Mouse (Mus musculus) right cerebral cortex, postnatal 10 days (tissue): ENCODE results near the gene Ugt1a10.

Source experiments
- DNase-seq, 2 experiments: peaks; one replicate each; pipeline ENCODE4 v3.0.0; 2021; ENCODE audit warnings: low spot score in 2 of 2

The Ugt1a10 gene

DNA sequence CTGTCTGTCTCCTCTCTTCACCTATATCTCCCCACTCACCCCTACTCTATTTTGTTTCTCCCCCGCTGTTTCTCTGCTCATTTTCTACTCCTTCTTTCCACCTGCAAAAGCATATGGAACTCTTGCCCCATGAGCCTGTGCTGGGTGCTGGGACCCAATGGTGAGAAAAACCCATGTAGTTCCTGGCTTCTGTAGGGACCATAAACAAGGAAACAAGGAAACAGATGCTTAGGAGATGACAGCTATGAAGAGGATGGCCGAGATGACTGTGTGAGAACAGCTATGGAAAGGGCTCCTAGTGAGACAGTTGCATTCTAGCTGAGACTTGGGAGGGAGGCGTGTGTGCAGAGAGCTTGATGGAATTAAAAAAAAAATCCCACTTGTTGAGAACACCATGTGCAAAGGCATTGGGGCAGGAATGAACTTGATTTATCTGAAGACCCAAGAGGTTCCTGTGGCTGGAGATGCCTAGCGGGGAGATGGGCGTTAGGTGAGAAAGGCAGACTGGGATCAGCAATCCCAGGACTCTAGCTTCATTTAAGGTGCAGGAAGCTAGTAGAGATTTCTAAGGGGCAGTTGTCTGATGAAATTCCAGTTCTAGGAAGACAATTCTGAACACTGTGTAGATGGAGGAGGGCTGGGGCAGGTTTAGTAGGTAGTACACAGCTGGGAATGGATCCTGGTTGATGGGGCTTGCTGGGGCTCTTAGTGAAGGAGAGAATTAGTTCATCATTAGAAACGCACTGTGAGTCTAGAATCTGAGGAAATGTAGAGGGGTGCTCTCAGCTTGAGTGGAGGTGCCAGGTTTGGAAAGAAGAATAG lies 176.0 kb downstream of the Ugt1a10 start:
- DNase-seq, result no peak

DNA sequence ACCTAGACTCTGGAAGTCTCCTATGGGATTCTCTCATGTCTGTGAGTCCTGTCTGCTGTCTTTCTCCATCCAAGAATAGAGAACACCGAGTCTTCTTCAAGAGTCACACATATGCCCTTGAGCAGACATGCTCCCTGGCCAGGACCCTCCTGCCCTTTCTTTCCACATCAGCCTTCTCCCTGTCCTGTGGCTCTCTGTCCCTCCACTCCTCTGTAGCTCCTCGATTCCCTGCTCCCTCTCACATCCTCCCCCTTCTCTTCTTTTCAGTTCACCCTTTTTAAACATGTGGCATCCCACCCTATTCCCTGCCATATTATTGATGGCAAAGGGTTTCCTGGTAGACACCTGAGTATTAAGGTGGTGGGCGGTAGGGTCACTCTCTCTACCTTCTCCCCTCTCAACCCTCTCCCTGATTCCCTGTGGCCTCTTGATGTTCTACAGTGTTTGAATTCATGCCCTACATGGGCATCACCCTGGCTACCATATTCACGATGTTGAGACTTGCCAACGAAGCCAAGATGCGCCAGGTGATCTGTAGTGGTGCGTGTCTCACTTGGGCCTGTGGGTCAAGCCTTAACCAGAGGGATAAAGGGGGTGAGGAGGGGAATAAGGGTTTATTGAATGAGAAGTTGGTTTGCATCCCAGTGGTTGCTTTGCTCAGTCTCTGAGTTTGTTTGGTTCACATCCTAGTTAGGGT lies 176.8 kb downstream of the Ugt1a10 start:
- DNase-seq, result no peak

DNA sequence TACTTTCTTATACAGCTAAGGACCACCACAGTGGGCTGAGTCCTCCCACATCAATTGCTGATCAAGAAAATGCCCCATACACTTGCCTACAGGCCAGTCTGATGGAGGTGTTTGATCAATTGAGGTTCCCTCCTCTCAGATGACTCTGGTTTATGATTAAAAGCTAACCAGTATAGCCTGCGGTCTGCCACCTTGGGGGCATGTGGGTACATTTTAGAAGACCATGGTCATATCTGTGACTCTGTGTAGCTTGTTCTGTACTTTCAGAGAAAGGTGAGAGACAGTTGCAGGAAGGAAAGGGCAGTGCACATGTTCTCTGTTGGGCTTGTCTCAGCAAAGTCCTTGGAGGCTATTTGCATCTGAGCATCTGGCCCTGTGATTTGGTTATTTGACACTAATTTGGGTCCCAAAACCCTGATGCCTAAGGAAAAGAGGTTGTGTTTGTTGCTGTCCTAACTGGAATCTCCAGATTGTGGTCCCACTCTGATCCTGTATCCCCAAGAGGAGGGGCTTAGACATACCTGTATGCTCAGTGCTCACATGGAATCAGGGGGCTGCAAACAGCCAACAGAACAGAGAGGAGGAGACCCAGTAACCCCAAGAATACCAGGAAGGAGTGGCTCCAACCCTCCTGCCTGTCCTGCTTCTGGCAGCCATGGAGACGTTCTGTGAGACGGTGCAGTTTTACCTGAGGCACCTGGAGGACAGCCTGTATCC lies 177.6 kb downstream of the Ugt1a10 start:
- peak in 1 of 2 experiments; percentile 6 for DNase-seq

DNA sequence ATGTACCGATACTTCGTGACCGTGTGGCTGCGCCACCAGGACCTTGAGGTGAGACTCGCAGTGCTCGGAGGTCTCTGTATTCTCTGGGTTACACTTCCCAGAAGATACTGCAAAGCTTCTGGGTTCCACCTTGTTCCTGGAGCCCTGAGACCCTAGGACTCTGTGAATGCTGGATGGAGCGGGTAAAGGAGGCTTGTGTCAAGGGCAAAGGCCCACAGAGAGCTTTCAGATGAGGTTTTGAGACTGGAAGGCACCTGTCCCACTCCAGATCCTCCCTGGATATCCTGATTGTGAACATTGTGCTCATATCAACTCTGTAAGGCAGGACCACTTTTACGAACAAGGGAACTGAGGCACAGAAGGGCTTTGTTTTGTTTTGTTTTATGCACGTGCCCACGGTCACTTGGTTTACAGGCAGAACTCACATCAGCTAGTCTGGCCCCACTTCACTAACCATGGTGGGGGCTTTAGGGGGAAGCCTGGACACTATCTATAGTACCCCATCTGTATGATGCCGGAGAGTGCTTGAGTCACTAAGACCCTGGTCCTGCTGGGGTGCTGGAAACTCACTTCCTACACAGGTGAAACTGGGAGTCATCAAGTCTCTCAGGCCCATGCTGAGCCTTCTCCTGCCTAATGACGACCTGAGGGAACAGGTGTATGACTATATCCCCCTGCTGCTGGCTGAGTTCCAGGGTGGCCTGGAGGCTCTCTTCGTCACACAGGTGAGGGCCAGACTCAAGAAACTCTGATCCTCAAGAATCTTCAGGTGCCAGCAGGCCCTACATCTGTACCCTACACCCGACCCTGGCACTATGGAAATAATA lies 178.4 kb downstream of the Ugt1a10 start:
- no peak for DNase-seq

DNA sequence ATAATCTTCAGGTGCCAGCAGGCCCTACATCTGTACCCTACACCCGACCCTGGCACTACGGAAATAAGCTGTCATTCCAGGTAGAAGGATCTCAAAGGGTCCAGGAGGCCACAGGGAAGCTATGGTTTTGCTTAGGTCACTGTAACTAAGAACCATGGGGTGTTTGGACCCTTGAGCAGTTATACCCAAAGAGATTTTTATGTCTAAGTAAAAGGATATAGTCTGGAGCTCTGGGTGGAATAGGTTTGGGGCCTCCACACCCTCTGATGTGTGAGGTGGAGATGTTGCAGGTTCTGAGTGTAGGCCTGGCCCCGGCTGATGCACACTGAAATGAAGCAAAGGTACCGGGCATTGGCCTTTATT lies 179.0 kb downstream of the Ugt1a10 start:
- no peak for DNase-seq

DNA sequence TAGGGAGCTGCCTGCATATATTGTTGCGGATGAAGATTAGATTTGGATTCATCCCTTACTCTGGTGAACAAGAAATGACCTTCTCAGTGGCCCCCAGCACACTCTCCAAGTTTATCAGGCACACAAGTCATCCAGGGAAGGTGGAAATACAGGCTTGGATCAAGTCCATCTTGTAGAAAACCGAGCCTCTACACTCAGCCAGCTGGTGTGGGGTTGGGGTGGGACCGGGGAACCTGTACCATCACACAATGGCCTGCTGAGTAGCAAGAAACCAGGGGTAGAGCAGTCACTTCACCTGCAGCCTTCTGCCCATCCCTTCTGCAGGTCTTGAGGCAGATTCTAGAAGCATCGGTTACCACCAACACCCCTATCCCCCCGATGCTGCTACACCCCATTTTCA lies 179.5 kb downstream of the Ugt1a10 start:
- no peak for DNase-seq

DNA sequence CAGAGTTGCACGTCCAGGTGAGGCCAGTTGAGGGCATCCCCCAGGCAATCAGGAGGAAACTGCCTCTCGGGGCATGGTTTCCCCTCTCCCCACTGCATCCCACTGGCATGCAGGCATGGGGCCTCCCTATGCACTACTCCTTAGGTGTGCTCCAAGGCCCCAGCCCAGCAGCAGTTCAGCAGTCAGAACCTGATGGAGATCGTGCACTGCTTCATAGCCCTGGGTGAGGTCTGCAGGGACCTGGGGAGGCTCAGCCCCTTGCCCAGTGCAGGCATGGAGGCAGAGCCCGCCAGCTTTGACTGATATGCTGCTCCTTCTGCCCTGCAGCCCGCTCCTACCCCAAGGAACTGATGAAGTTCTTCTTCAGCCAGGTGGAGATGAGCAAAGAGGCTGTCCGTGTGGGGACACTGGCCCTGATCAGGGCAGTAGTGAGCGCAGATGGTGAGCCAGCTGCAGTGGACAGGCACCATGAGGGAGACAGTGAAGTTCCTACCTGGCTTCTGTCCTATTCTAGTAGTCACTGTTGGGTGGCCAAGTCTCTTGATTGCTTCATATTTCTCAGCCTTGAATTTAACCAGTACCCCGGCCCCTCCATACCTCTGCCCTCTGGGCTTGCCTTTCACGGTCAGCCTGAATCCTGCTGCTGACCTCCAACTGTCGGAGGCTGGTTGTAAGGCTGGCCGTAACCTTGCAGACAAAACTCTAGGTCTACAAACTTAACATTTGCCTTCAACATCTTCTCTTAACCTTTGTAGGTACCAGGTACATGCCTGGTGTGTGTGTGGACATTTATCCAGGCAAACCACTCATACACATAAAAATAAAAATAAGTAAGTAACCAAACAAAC lies 180.1 kb downstream of the Ugt1a10 start:
- DNase-seq, result no peak

DNA sequence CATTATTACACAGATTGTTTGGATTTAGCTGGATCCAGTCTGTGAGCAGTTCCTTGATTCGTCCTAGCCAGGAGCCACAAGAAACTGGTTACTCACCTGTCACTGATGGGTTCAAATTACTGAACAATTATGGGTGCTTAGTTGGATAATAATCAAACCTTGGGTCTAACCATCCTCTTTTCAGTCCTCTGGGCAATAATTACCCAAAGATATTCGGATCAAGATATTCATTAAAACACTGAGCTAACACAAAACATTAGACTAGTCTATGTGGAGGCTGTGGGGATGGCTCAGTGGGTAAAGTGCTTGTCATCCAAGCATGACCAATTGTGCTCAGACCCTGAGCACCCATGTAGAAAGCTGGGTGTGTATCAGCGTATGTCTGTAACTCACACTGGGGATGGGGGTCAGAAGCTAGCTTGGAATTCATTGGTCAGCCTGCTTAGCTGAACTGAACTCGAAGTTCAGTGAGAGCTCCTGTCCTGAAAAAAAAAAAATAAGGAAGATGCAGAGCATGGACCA lies 180.8 kb downstream of the Ugt1a10 start:
- no peak for DNase-seq

DNA sequence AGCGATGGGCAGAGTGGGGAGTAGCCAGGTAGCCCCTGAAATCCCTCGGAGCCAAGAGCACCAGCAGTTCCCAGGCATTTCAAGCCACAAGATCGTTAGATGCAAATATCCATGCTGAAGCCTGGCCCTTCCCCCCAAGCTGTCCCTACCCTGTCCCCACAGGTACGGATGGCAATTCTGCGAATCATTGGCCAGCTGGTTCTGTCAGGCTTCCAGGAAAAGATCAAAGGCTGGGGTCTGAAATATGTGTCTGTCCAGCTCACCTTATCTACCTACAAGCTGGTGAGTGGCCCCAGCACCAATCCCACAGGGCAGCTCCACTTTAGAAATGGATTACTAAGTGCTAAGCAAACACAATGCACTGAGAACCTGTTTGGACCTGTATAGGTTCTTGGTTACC lies 182.1 kb downstream of the Ugt1a10 start:
- no peak for DNase-seq

DNA sequence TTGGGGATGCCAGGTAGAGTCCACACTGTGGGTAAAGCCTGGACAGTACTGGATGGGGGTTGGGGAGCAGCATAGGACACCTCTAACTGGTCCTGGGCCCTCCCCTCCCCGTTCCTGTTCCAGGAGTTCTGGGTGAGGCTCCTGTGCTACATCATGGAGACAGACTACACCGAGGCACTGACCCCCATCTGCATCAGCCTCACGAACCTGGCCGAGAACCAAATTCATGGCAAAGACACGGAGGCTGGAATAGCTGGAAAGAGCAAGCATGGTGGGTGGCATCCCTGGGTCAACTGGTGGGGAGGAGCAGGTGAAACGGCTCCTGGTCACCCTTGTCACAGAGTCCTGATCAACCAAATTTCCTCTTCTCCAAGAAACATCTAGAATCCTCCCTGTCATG lies 183.6 kb downstream of the Ugt1a10 start:
- DNase-seq, result no peak

DNA sequence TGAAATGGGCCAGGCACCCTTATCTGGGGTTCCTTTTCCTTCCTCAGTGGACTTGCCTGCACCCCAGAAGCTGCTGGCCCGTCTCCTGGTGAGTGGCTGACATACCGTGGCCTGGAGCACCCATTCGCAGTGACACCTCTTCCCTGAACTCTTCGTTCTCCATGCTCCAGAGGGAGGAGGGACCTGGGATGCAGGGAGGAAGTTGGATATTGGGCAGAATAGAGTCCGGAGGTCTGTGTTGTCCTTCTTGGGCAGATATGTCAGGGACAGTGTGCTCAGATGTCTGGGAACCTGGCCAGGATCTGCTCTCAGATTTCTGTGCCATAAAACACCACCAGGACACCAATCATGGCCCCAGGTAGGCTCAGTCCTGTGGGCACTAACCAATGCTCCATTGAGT lies 184.9 kb downstream of the Ugt1a10 start:
- DNase-seq, result no peak

DNA sequence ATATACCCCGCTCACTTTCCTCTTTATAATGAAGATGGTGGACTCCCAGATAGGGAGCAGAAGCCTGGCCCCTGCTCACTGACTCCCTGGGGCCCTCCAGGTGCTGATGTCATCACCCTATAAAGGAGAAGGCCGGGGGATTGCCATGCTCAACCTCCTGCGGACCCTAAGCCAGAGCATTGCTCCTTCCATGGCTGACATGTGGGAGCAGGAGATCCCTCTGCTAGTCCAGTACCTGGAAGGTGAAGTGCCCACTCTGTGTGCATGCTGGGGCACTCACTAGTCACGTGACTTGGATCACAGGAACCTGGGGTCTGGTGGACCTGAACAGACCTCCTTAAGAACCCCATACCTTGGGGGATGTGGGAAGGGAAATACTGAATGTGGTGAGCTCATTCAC lies 185.4 kb downstream of the Ugt1a10 start:
- no peak for DNase-seq

DNA sequence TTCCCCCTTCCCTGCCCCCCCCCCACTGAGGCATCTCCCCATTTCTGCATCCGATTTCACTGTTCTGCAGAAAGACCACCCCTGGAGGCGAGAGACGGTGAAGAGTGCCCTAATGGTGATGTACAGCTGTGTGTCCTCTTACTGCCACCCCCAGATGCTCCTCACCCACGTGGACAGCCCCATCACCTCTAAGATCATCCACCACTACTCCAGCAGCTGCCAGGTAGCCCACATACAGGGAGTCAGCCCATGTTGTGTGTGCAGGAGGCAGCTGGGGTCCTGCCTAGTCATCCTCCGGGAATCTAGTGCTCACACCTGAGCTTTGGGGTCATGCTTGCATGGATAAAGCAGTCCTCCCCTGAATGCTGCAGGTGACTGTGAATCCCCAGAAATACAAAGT lies 188.7 kb downstream of the Ugt1a10 start:
- DNase-seq, result no peak

DNA sequence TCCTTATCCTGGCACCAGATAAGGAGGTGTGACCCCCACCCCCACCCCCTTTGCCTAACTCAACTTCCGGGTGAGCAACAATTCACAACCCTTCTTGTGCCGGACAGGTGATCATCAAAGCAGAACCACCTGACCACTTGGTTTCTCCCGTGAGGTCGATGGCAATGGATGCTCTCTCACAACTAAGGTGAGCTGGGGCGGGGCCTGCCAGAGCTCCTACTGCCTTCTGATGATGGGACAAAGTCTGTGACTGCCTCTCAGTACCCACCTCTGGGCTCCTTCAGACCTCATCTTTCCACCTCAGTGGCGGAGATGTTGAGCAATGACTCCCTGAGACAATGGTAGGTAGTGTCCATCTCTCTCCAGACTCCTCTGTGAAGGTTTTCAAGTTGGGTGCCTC lies 190.7 kb downstream of the Ugt1a10 start:
- no peak for DNase-seq

DNA sequence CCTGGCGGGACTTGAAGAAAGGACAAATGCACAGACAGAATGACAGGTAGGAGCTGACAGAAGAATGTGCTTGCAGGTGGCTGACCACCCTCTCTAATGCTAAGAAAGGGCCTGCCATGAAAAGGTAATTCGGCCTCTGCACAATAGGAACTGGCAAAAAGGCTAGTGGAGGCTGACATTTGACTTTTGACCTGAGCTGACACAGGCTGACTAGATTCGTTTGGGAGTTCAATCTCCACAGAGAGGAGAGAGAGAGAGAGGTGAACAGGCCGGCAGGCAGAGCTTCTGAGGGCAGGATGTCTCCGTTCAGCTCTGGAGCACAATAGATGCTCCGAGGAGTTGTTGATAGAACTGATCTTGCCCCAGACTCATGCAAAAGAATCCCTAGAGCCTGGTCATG lies 191.2 kb downstream of the Ugt1a10 start:
- DNase-seq, result no peak

DNA sequence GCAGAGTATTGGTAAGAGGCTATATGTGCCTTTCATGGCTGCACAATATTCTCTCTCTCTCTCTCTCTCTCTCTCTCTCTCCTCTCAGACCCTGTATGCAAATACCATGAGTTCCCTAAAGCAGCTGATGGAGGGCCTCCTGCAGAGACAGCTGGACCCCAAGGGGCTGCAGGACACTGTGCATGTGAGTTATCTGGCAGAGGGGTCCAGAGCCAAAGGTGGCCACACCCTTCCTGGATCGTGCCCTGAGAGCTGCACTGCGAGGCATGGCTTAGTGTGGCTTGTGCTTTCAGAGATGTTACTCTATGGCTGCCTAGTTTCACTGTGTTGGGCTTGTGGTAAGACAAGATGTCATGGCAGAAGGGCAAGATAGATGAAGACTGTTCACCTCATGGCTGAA lies 192.5 kb downstream of the Ugt1a10 start:
- DNase-seq, result no peak

DNA sequence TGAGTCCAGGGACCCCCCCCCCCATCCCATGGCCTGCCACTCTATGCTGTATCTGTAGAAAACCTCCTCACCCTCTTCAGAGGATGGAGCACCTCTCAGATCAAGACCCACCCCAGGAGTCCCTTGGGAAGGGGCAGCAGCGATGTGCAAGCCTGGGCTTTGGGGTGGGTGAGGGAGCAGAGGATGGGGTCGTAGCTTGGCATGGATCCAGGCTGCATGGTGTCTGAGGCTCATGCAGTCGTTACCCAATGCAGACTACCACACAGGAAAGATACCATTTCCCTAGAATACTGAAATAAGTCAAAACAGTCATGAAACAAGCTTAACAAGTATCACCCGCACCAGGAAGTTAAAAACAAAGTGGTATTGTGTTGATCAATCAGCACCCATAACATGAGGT lies 193.5 kb downstream of the Ugt1a10 start:
- DNase-seq, result no peak

DNA sequence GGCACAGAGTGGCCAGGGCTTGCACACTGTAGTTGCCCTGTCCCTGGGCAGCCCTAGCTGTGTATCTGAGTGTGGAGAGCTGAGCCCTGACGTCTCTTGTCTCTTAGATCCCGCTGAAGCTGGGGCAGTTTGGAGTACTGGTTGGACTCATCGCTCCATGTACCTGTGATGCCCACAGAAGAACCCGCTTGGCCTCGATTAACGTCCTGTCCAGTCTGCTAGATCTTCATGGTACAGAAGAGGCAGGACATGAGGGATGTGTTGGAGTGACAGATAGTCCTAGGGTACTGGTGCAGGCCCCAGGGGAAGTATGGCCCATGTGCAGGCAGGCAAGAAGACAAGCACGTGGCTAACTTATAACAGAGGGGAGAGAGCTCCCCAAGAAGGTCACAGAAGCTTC lies 194.4 kb downstream of the Ugt1a10 start:
- no peak for DNase-seq

DNA sequence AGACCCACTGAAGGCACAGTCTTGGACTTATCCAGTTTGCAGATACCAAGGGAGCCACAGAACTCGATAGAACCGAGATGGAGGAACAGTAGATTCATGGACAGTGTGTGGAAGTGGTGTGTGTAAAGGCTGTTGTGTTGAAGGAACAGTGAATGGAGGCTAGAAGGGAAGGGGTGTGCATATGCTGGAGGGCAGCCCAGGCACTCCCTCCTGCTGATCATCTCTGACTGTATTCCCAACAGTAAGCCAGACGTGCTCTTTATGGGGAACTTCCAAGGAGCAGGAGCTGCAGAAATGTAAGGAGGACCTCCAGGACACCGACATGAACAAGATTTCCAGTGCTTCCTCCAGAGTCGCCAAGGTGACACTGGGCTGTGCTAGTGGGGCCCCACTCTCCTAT lies 194.8 kb downstream of the Ugt1a10 start:
- no peak for DNase-seq

DNA sequence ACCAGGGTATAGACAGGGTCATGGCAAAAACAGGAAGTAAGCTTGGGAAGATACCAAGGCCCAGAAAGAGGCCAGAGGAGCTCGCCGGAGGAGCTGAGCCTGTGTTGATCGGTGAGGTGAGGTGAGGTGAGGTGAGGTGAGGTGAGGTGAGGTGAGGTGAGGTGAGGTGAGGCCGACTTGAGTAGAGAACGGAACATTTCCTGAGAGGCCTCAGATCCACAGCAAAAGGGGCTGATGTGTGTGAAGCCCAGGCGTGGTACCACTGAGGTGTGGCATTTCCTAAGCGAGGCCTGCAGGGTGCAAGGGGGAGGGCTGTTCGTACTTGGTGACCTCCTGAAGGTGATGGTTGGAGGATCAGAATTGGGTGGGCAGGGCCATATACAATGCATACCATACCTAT lies 197.9 kb downstream of the Ugt1a10 start:
- no peak for DNase-seq

DNA sequence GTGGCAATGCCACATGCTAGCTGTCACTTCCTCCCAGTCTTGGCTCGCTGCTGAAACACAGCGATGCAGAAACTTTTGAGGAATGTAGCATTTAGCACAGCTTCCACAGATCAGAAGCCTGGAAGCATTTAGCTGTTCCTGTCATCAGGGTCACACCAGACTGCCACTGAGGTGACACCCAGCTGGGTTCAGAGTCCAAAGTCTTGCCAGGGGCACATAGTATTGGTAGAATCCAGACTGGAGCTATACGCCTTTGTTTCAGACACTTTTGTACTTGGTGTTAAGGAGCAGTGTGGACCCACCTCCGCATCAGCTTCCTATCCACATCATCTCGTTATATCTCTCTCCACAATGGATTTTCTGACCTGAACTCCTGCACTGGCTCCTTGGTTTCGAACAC lies 198.4 kb downstream of the Ugt1a10 start:
- DNase-seq, result no peak
